Mouse (Mus musculus) bone marrow macrophage, adult 2 months (primary cell): Measurements from ENCODE around the gene Napb.

Experiments
- CTCF ChIP-seq: IDR thresholded peaks from 2 replicates; pipeline ENCODE4 v1.5.1; 2012; ENCODE audit warnings: low read depth, mild to moderate bottlenecking, low read length, moderate library complexity
- POLR2A ChIP-seq: IDR thresholded peaks from 2 replicates; pipeline ENCODE4 v1.6.1; 2012; ENCODE audit warnings: mild to moderate bottlenecking, low read depth, low read length, borderline replicate concordance

DNA sequence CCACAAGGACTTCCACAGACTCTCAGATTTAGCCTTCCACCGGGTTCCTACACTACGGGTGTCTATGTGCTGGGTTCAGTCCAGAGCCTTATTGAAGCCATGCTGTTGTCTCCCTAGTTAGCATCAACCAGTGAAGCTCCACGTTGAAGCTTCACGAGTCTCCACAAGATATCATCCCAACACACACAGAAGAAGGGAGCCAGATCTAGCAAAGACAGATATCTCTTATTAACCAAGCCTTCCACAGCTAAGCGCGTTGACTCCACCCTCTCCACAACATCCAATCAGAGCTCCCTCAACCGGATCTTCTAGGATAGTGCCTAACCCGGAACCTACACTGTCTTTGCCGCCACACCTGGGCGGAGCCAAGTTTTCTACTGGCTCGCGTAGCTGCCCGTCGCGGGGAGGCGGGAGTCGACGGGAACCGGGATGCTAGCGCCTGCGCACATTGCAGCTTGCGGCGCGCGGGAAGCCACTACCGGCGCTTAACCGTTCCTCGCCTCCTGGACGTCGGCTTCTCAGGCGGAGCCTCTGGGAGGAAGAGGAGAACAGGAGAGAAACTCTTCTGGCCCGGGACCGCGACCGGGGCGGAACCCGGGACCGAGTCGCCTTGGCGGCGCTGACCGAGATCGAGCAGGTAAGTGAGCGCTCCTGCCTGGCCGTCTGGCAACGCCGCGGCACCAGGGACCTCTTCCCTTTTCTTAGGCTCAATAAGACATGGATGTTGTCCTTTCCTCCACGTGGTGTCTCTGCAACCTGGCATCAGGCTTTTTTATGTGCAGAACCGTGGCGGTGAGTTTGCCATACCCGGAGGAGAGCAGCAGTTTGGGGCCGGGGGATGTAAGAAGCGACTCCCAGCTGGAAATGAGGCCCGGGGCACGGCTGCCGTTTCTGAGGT is 59.8 kb downstream of the Napb start, which contains the start of gene Nxt1:
- TF ChIP-seq CTCF (no peak), POLR2A (no peak)
